Mouse (Mus musculus) cerebellum, adult 11-12 months (tissue): ENCODE results near the gene Phex.

Experiments
- DNase-seq: peaks from one replicate; pipeline ENCODE4 v3.0.0; 2022

Gene Phex

GRCm38 (mm10) chrX:157306796-157307405 lies 108.2 kb downstream of the Phex start:
- DNase-seq = peak; percentile 74

- DNase-seq = peak; percentile 48
These were observed 109.3 kb downstream of the Phex start for GRCm38 (mm10) chrX:157305852-157306232.

- peak; percentile 71 for DNase-seq
These were observed 109.8 kb downstream of the Phex start for GRCm38 (mm10) chrX:157305193-157305851.

- no peak for DNase-seq
These were observed 122.7 kb downstream of the Phex start for GRCm38 (mm10) chrX:157292411-157292810.

- no peak for DNase-seq
These were observed 138.5 kb downstream of the Phex start for GRCm38 (mm10) chrX:157276581-157276980.

- DNase-seq = no peak
These were observed 141.8 kb downstream of the Phex start for GRCm38 (mm10) chrX:157273291-157273690.

GRCm38 (mm10) chrX:157271609-157272008 lies 143.5 kb downstream of the Phex start:
- no peak for DNase-seq

- DNase-seq = no peak
These were observed 145.3 kb downstream of the Phex start for GRCm38 (mm10) chrX:157269726-157270305.

GRCm38 (mm10) chrX:157268141-157268540 lies 147.0 kb downstream of the Phex start:
- no peak for DNase-seq

- peak; percentile 81 for DNase-seq
These were observed 212.4 kb downstream of the Phex start for GRCm38 (mm10) chrX:157202736-157203135.

GRCm38 (mm10) chrX:157184167-157184566 lies 230.9 kb downstream of the Phex start:
- peak; percentile 75 for DNase-seq

- no peak for DNase-seq
These were observed 234.3 kb downstream of the Phex start for GRCm38 (mm10) chrX:157180845-157181244.

- DNase-seq = no peak
These were observed 251.0 kb downstream of the Phex start for GRCm38 (mm10) chrX:157164142-157164541.

GRCm38 (mm10) chrX:157163394-157163793 lies 251.7 kb downstream of the Phex start:
- no peak for DNase-seq

GRCm38 (mm10) chrX:157144675-157145074 lies 270.4 kb downstream of the Phex start:
- DNase-seq = peak; percentile 14

- peak; percentile 54 for DNase-seq
These were observed 275.5 kb downstream of the Phex start for GRCm38 (mm10) chrX:157139601-157140000.
